Mouse (Mus musculus) left cerebral cortex, postnatal 4 days (tissue): Measurements from ENCODE around the gene Braf. TPM values are rescaled to one million over a fixed set of nuclear protein-coding genes. Genes with fewer than 3 reads are reported as not detected.
A peak's percentile ranks its signal among the peaks of the same experiment; 100 is the strongest.
"Not testable (repeated sequence)": the region's sequence is repeated elsewhere in the genome, so short reads cannot be mapped to it uniquely, and the experiment has no call there.

ENCODE experiments used
- DNase-seq: peaks from one replicate; pipeline ENCODE4 v3.0.0-alpha.2; 2022
- intact Hi-C: fragments of 180-260 bp; cut with DNase I; formaldehyde crosslinking; loops from one replicate; pipeline ENCODE4 v1.15.1; 2025
- total RNA-seq, 2 experiments: library from RNA; stranded (reverse); gene quantifications; 2 replicates each; pipeline ENCODE4 v1.2.3; 2021

Braf gene
- 10 to 100 TPM; 67.1 to 75.6 TPM for total RNA-seq

GRCm38 (mm10) chr6:39724866-39725711 lies at the start of gene Braf:
Gene Braf, minus strand, starts transcription at chr6:39725463.
- intact Hi-C loops, result no loop called here
- peak; percentile 91 for DNase-seq

GRCm38 (mm10) chr6:39775029-39775428 lies 49.8 kb upstream of the Braf start:
- intact Hi-C loops, result no loop called here
- DNase-seq, result no peak

GRCm38 (mm10) chr6:39757229-39757628 lies 32.0 kb upstream of the Braf start:
- no peak for DNase-seq
- intact Hi-C loops, result no loop called here

- intact Hi-C loops, result no loop called here
- no peak for DNase-seq
Measured at GRCm38 (mm10) chr6:39749881-39750280, 24.6 kb upstream of the Braf start.

- DNase-seq, result no peak
- intact Hi-C loops, result no loop called here
Measured at GRCm38 (mm10) chr6:39747094-39747493, 21.8 kb upstream of the Braf start.

- intact Hi-C loops, result no loop called here
- DNase-seq, result no peak
Measured at GRCm38 (mm10) chr6:39745456-39745855, 20.2 kb upstream of the Braf start.

GRCm38 (mm10) chr6:39739698-39740097 lies 14.4 kb upstream of the Braf start:
- intact Hi-C loops, DNase-seq: not testable (repeated sequence)

- intact Hi-C loops, result no loop called here
- no peak for DNase-seq
Measured at GRCm38 (mm10) chr6:39728095-39728494, 2.8 kb upstream of the Braf start.

- DNase-seq, result no peak
- intact Hi-C loops, result no loop called here
Measured at GRCm38 (mm10) chr6:39726149-39726548, 886 bp upstream of the Braf start.

- intact Hi-C loops, result no loop called here
- no peak for DNase-seq
Measured at GRCm38 (mm10) chr6:39724542-39724865, 759 bp downstream of the Braf start.

- DNase-seq, result no peak
- intact Hi-C loops, result no loop called here
Measured at GRCm38 (mm10) chr6:39724071-39724470, 1.2 kb downstream of the Braf start.

- intact Hi-C loops, result no loop called here
- no peak for DNase-seq
Measured at GRCm38 (mm10) chr6:39718567-39718966, 6.7 kb downstream of the Braf start.

GRCm38 (mm10) chr6:39717049-39717448 lies 8.2 kb downstream of the Braf start:
- intact Hi-C loops, result no loop called here
- DNase-seq, result no peak

GRCm38 (mm10) chr6:39714341-39714740 lies 10.9 kb downstream of the Braf start:
- intact Hi-C loops, result no loop called here
- no peak for DNase-seq

- no peak for DNase-seq
- intact Hi-C loops, result no loop called here
Measured at GRCm38 (mm10) chr6:39713399-39713798, 11.9 kb downstream of the Braf start.

GRCm38 (mm10) chr6:39705625-39706024 lies 19.6 kb downstream of the Braf start:
- intact Hi-C loops, result no loop called here
- no peak for DNase-seq

GRCm38 (mm10) chr6:39693126-39693525 lies 32.1 kb downstream of the Braf start:
- peak; percentile 10 for DNase-seq
- intact Hi-C loops, result no loop called here

- DNase-seq, intact Hi-C loops: not testable (repeated sequence)
Measured at GRCm38 (mm10) chr6:39686839-39687238, 38.4 kb downstream of the Braf start.

GRCm38 (mm10) chr6:39681795-39682194 lies 43.5 kb downstream of the Braf start:
- intact Hi-C loops, result no loop called here
- no peak for DNase-seq

- intact Hi-C loops, result no loop called here
- no peak for DNase-seq
Measured at GRCm38 (mm10) chr6:39680524-39680923, 44.7 kb downstream of the Braf start.

GRCm38 (mm10) chr6:39678241-39678640 lies 47.0 kb downstream of the Braf start:
- intact Hi-C loops, result no loop called here

GRCm38 (mm10) chr6:39675081-39675480 lies 50.2 kb downstream of the Braf start:
- intact Hi-C loops, result no loop called here
- no peak for DNase-seq

More at GRCm38 (mm10) chr6:39678241-39678640, 47.0 kb downstream of the Braf start:
- DNase-seq, result no peak

GRCm38 (mm10) chr6:39611296-39611695 lies 114.0 kb downstream of the Braf start:
- intact Hi-C loops, result no loop called here
- no peak for DNase-seq
